Mouse (Mus musculus) 3T3-L1 (cell line): ENCODE data around the gene Galnt10.

Experiments used
- DNase-seq: peaks from one replicate; pipeline ENCODE4 v3.0.0-alpha.2; 2015; ENCODE audit warnings: low read depth, low spot score

The Galnt10 gene

GRCm38 (mm10) chr11:57645018-57645559, at the start of gene Galnt10:
Gene Galnt10, plus strand, starts transcription at chr11:57645442.
- DNase-seq = peak; percentile 83

DNA sequence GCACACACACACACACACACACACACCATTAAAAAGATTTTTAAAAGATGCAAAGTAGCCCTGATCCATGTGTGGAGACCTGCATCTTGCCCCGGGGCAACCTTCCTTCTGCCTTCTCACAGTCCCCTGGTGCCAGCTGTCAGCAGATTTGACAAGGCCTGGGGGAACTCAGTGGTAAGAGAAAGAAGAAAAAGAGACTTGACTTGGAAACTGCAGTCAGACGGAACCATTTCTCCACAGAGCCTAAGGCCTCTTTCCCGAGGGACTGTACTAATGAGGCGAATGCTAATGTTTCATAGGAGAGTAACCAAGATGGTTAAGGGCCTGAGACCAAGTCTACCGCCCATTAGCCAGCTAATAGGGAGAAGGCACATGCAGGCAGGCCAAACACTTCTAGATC, 49.3 kb upstream of the Galnt10 start:
- no peak for DNase-seq

DNA sequence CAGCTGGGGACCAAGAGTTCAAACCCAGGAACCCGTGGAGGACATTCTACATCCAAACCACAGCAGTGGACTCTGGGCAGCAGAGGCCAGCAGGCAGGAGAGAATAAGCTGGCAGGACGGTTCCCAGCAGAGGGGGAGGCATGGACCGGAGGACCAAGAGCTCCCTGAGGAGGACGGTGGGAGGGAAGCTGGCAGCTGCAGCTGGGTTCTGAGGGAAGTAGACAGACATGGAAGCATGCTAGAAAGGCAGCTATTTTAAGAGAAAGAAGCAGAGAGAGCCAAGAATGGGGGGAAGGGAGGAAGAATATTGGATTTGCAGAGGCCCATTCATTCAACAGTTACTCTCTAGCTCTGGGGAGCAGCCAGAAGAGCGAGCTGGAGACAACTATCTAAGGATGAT, 47.1 kb upstream of the Galnt10 start:
- DNase-seq = no peak

DNA sequence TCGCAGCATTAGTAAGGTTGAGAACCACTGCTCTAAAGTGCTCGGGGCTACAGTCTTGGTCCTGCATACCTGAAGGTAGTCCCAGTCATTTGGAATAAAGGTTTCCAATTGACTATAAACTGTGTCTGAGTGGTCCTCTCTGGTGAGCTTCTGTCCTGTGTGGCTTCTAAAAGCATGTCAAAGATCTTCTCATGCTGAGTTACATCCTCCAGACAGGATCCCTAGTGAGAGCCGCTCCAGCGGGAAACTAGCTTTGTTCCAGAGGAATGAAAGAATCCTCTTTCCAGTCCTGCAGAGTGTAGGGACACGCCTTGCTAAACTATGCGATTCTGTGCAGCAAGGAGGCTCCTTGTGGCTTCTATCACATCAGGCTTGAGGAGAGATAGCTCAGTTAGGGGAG, 45.9 kb upstream of the Galnt10 start:
- no peak for DNase-seq

- DNase-seq = no peak
Measured at GRCm38 (mm10) chr11:57600113-57600512, 45.1 kb upstream of the Galnt10 start.

DNA sequence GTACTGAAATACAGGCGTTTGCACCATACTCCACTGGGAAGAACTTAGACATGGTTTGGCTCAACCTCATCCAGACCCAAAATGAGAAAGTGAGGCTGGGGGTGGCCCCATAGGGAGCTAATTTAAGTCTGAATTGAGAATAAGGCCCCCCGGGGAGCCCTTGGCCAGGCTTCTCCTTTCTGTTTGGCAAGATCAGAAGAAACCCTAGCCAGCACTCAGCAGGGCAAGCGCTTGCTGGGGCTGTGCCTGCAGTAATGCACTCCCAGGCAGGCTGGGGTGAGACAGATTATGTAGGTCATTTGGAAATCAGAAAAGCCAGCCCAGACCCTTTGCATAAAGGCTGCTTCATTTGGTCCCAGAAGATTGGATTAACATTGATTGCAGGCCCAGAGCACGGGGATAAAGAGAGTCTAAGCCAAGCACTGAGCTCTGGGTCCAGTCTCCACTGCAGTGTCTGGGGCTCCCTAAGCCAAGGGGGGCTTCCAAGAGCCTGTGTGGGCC, 44.6 kb upstream of the Galnt10 start:
- no peak for DNase-seq

DNA sequence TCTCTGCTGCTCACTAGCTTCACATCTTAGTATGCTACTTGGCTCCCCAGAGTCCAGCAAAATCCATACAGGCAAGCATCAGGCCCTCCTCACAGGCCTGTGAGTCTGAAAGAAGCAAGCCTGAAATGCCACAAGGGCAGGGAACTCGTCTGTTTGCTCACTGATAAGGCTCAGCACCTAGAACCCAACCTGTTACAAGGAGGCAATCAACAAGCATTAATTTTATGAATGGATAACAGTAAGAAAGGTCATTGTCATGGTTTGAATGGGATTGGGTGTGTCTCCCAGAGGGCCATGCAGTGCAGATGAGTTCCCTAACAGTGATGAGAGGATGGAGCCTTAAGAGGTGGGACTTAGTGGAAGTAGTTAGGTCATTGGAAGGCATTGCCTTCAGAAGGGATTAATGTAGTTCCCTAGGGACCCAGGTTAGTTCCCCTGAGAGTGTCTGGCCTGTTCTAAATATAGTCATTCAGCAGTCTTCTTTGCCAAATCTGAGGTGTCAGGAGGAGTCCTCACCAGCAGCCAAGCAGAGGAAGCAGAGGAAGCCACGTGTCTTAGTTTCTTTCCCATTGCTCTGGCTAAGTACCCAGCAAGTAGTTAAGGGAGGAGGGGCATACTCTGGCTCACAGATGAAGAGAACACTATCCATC, 43.3 kb upstream of the Galnt10 start:
- no peak for DNase-seq

DNA sequence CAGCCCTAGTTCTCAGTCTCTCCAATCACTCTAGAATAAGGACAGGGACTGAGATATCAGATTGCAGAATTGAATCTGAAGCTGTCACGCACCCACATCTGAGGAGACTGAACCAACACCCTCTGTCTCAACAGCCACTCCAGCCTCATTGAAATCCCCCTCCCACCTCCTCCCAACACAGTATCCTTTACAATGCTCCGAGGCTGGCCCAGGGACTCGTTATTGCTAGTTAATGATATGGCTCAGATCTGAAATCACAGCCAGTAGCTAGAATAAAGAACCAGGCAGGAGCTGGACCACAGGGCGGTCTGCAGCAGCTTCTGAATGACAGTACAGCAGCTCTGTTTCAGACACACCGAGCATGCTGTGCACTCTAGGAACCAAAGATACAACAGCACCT, 40.2 kb upstream of the Galnt10 start:
- no peak for DNase-seq

DNA sequence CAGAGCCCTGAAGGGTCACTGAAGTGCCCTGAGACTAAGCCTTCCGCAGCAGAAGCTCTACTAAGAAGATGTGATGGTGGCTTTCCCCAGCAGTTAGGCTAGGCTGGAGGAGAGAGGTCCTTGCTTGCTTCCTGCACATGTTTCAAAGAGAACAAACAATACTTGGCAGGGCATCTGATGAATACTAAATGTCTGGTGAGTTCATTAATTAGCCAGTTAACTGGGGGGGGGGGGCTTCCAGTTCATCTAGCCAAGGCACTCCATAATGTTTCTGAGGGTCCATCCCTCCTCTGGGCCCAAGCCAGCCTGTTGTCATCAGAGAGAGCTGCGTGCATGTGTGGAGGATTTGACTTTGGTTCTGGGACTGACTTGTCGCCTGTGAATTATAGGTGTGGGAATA, 39.6 kb upstream of the Galnt10 start:
- no peak for DNase-seq

DNA sequence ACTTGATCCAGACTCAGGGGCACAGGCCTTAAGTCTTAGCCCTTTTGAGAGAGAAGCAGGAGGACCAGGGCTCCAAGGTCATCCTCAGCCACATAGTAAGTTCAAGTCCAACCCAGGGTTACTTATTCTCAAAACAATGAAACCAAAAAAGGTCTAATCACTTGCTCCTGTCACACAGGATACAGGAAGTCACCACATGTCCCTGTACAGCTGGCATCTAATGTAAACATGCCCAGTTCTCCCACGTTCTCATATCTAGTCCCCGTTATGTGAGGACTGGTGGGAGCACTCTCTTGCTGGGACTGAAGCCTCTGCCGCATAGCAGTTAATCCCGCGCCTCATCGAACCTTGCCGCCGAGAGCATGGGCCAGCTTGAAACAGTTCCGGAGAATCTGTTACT, 30.7 kb upstream of the Galnt10 start:
- DNase-seq = no peak

- no peak for DNase-seq
Measured at GRCm38 (mm10) chr11:57615286-57615685, 30.0 kb upstream of the Galnt10 start.

DNA sequence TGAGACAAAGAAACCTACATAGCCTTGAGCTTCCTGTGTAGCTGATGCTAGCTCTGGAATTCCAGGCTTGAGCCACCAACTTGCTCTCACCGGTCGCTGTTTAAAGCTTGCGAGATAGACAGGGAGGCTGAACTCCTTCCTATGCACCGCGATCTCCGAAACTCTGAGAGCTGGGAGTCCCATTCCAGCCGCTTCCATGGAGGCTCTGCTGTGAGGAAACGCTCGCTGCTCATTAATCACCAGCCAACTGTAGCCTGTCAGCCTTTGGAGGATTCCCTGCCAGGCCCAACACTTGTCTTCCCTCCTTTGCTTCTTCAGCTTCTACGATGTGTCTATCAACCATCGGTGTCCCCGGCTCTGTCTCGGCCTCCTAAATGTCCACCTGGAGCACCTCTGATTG, 29.4 kb upstream of the Galnt10 start:
- DNase-seq = no peak

DNA sequence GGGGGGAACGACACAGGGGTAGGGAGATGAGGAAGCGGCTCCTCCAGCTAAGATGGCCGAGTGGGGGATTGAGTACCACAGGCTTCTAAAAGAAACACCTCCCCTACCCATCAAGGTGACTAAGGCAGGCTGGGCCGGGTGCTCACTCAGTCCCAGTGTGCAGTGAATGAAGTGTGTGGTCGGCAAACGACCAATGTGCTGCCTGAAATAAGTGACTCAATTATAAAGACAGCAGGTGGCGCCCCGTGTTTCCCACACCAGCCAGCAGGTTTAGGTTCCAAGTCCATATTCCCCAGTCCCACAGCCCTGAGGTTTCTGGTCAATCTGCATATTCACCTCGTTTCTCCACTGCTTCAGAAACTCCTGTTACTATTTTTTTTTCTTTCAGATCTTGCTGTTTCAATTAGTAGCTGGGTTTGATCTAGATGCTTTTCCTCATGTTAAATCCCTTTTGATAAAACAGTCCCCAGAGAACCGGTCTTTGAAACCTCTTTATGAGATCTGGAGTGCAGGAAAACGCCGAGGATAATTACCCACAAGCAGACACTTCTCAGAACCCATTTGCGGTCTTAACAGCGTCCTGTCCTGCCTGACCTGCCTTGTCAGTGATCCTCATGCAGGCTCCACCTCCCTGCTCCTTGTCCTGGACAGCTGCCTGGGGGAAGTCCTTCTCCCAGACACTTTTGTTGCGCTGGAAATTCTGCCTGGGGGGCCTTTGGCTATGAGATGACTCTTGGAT, 27.5 kb upstream of the Galnt10 start:
- peak; percentile 63 for DNase-seq

GRCm38 (mm10) chr11:57621472-57621871, 23.8 kb upstream of the Galnt10 start:
- no peak for DNase-seq

GRCm38 (mm10) chr11:57621876-57622275, 23.4 kb upstream of the Galnt10 start:
- peak; percentile 79 for DNase-seq

DNA sequence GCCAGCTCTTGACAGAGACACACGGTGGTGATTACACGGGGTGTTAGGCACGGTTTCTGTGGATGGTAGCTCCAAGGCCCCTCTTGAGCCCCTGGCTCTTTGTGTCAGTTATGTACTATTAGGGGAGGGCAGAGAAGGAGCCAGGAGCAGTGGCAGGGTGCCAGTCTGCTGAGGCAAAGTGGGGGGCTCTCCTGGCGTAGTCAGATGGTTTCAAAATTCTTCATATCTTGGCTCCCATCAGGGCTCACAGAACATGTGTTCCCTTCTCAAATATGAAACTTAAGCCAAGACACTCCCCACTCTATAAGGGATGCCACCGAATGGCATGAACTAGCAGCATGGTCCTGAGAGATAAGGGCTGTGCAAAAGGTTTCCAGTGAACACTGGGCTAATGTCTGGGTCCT, 20.8 kb upstream of the Galnt10 start:
- no peak for DNase-seq

DNA sequence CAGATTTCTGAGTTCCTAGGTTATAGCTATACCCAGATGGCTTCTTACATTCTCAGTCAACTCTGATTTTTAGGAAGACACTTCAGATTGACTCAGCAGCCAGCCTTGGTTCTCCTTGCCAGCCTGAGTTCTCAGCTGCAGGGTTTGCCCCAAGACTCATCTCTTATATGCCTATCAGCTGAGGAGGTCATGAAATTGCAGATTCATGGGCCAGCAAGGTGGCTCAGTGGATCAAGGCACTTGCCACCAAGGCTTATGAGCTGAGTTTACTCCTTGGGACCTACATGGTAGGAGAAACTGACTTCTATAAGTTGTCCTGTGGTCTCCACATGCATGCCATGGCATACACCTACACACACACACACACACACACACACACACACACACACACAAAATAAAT, 19.8 kb upstream of the Galnt10 start:
- DNase-seq = no peak

DNA sequence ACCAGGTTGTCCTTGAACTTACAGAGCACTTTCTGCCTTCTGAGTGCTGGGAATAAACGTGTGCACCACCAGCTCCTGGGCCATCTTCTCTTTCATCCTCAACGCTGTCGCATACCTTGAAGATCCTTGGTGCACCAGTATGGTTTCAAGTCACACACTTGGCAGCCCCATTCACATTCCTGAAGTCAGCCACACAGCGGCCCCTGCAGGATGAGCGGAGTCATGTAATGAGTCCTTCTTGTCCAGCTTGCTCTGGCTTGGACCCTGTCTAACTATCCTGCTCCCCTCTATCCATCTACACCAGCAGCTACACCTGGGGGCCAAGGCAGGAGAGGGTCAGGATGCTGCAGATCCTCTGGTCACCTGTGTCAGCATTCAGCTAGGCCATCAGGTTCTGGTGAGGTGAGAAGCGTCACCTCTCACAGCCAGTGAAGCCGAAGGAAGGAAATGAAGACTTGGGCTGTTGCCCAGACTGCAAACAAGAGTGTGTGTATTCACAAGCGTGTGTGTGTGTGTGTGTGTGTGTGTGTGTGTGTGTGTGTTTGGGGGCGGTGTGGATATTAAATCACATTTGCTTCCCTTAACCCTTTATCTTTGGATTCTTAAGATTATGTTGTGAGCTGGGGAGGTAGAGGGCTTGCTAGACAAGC, 18.0 kb upstream of the Galnt10 start:
- no peak for DNase-seq

- DNase-seq = no peak
Measured at GRCm38 (mm10) chr11:57631805-57632485, 13.3 kb upstream of the Galnt10 start.

DNA sequence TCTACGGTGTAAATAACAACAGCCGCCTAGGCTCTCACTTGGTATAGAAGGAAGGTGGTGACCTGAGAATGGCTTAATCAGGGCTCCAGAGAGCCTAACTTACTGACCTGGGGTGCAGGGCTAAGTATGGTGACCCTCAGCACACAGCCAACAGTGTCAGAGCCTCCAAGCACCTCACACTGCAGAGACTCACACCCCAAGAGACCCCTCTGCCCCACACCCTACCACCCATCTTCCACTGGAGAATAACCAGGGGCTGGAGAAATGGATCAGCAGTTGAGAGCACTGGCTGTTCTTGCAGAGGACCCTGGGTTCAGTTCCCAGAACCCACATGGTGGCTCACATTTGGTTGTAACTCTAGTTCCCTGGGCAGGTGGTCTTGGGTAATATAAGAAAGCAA, 12.2 kb upstream of the Galnt10 start:
- DNase-seq = no peak

DNA sequence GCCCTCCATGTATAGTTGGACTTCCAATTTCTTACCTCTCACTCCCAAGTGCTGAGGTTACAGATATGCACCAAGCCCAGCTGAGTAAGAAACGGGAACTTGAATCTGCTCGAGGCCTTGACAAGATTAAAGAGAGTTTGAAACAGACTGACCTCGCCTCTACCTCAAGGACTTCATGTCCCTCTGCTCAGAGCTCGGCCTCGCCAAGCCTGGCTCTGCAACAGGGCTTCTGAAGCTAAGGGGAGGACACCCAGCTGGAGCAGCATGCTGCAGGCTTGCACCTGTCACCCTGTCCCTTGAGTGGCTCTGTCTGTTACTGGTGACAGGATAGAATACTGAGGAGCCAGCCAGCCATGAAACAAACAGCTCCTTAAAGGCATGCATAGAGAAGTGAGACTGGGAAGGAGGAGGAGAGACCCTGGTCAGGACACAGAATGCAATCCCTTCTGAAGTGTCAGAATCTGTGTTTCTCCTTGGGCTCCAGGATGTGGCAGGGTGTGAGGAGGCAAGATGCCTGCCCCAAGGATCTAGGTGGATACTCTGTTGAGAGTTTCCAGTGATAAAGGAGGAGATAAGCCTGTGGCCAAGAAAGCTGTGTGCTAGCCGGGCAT, 11.2 kb upstream of the Galnt10 start:
- DNase-seq = no peak
